Mouse (Mus musculus): ENCODE results near the gene Aff4. TPM values are rescaled to one million over a fixed set of nuclear protein-coding genes. Genes with fewer than 3 reads are reported as not detected.

The Aff4 gene
- polyA plus RNA-seq, 1 experiment from 2014 or later: 53.4 TPM

GRCm38 (mm10) chr11:53342711-53343110, 7.9 kb upstream of the Aff4 start:
- Histone ChIP-seq H3K9me3 (no peaks in the 10 kb centered on the region), H3K27me3 (no peaks in the 10 kb centered on the region), H3K9ac (no peak overlapping the region), H3K4me3 (no peak overlapping the region), H3K36me3 (no peaks in the 10 kb centered on the region), H3K4me2 (no peak overlapping the region), H3K27ac (no peak overlapping the region), H3K4me1 (peaks cover 3% of the 10 kb centered on the region; the same call in 1 of the 2 replicates)
- no peak for ATAC-seq (ENCODE audit: borderline replicate concordance, extremely low read depth, low FRiP score, low TSS enrichment)
- WGBS: 56% methylated on average over 5 of the region's 5 CpGs

- no peaks in the 10 kb centered on the region for H3K27me3 ChIP-seq
- no peak overlapping the region for H3K4me3 ChIP-seq
- no peak overlapping the region for H3K27ac ChIP-seq
- 6% methylated on average over 5 of the region's 5 CpGs for WGBS
- H3K36me3 ChIP-seq: no peaks in the 10 kb centered on the region
- H3K4me2 ChIP-seq: no peak overlapping the region
- no peaks in the 10 kb centered on the region for H3K9me3 ChIP-seq
- ATAC-seq (ENCODE audit: borderline replicate concordance, extremely low read depth, low FRiP score, low TSS enrichment): no peak
- H3K9ac ChIP-seq: no peak overlapping the region
- peaks cover 3% of the 10 kb centered on the region; the same call in 1 of the 2 replicates for H3K4me1 ChIP-seq
These were observed 5.3 kb upstream of the Aff4 start for GRCm38 (mm10) chr11:53345328-53345727.

GRCm38 (mm10) chr11:53345738-53346137, 4.9 kb upstream of the Aff4 start:
- ATAC-seq (ENCODE audit: borderline replicate concordance, extremely low read depth, low FRiP score, low TSS enrichment): no peak
- H3K9me3 ChIP-seq: no peaks in the 10 kb centered on the region
- H3K27me3 ChIP-seq: no peaks in the 10 kb centered on the region
- peaks cover 3% of the 10 kb centered on the region; the same call in 1 of the 2 replicates for H3K4me1 ChIP-seq
- H3K36me3 ChIP-seq: no peaks in the 10 kb centered on the region
- no peak overlapping the region for H3K4me3 ChIP-seq
- H3K27ac ChIP-seq: no peak overlapping the region
- H3K9ac ChIP-seq: no peak overlapping the region
- 15% methylated on average over 2 of the region's 2 CpGs for WGBS
- no peak overlapping the region for H3K4me2 ChIP-seq

- Histone ChIP-seq H3K27ac (peak overlapping the region; percentile 98), H3K4me3 (peak overlapping the region; percentile 100), H3K27me3 (no peaks in the 10 kb centered on the region), H3K9me3 (no peaks in the 10 kb centered on the region), H3K9ac (peak overlapping the region; percentile 98), H3K4me2 (peak overlapping the region; percentile 89), H3K4me1 (peaks cover 8% of the 10 kb centered on the region), H3K36me3 (no peaks in the 10 kb centered on the region; the same call in 1 of the 2 replicates)
- WGBS: under 1% methylated on average over 34 of the region's 35 CpGs
- ATAC-seq (ENCODE audit: borderline replicate concordance, extremely low read depth, low FRiP score, low TSS enrichment): no peak
These were observed 750 bp downstream of the Aff4 start for GRCm38 (mm10) chr11:53351224-53351942.

- peaks cover 8% of the 10 kb centered on the region for H3K4me1 ChIP-seq
- peak overlapping the region; percentile 98 for H3K9ac ChIP-seq
- peak overlapping the region; percentile 89 for H3K4me2 ChIP-seq
- H3K4me3 ChIP-seq: peak overlapping the region; percentile 100
- H3K9me3 ChIP-seq: no peaks in the 10 kb centered on the region
- 2% methylated on average over 14 of the region's 14 CpGs for WGBS
- ATAC-seq (ENCODE audit: borderline replicate concordance, extremely low read depth, low FRiP score, low TSS enrichment): no peak
- no peaks in the 10 kb centered on the region; the same call in 1 of the 2 replicates for H3K36me3 ChIP-seq
- H3K27me3 ChIP-seq: no peaks in the 10 kb centered on the region
- H3K27ac ChIP-seq: peak overlapping the region; percentile 98
These were observed 1.4 kb downstream of the Aff4 start for GRCm38 (mm10) chr11:53351943-53352590.

GRCm38 (mm10) chr11:53358504-53359155, 8.0 kb downstream of the Aff4 start:
- no peaks in the 10 kb centered on the region; the same call in 1 of the 2 replicates for H3K36me3 ChIP-seq
- H3K4me2 ChIP-seq: no peak overlapping the region
- 88% methylated on average over 5 of the region's 5 CpGs for WGBS
- no peaks in the 10 kb centered on the region for H3K4me1 ChIP-seq
- H3K9me3 ChIP-seq: no peaks in the 10 kb centered on the region
- H3K4me3 ChIP-seq: no peak overlapping the region
- H3K9ac ChIP-seq: no peak overlapping the region
- H3K27me3 ChIP-seq: no peaks in the 10 kb centered on the region
- ATAC-seq (ENCODE audit: borderline replicate concordance, extremely low read depth, low FRiP score, low TSS enrichment): no peak
- H3K27ac ChIP-seq: no peak overlapping the region

- H3K9me3 ChIP-seq: no peaks in the 10 kb centered on the region
- H3K9ac ChIP-seq: no peak overlapping the region
- H3K4me1 ChIP-seq: no peaks in the 10 kb centered on the region
- no peak overlapping the region for H3K27ac ChIP-seq
- no peak overlapping the region for H3K4me3 ChIP-seq
- no peaks in the 10 kb centered on the region for H3K27me3 ChIP-seq
- peaks cover 21% of the 10 kb centered on the region for H3K36me3 ChIP-seq
- no peak for ATAC-seq (ENCODE audit: borderline replicate concordance, extremely low read depth, low FRiP score, low TSS enrichment)
- no peak overlapping the region for H3K4me2 ChIP-seq
- 85% methylated on average over 2 of the region's 2 CpGs for WGBS
These were observed 16.4 kb downstream of the Aff4 start for GRCm38 (mm10) chr11:53367032-53367431.

- 56% methylated on average over 1 of the region's 1 CpGs for WGBS
- H3K4me3 ChIP-seq: no peak overlapping the region
- H3K9ac ChIP-seq: no peak overlapping the region
- no peaks in the 10 kb centered on the region for H3K9me3 ChIP-seq
- H3K4me2 ChIP-seq: no peak overlapping the region
- ATAC-seq (ENCODE audit: borderline replicate concordance, extremely low read depth, low FRiP score, low TSS enrichment): no peak
- no peaks in the 10 kb centered on the region for H3K4me1 ChIP-seq
- H3K27me3 ChIP-seq: no peaks in the 10 kb centered on the region
- no peak overlapping the region for H3K27ac ChIP-seq
- H3K36me3 ChIP-seq: peaks cover 33% of the 10 kb centered on the region
These were observed 28.3 kb downstream of the Aff4 start for GRCm38 (mm10) chr11:53378918-53379317.

GRCm38 (mm10) chr11:53383758-53384428, 33.3 kb downstream of the Aff4 start:
- Histone ChIP-seq H3K4me1 (no peaks in the 10 kb centered on the region), H3K9ac (no peak overlapping the region), H3K9me3 (no peaks in the 10 kb centered on the region), H3K27ac (no peak overlapping the region), H3K4me3 (no peak overlapping the region), H3K4me2 (no peak overlapping the region), H3K27me3 (no peaks in the 10 kb centered on the region), H3K36me3 (peaks cover 28% of the 10 kb centered on the region)
- ATAC-seq (ENCODE audit: borderline replicate concordance, extremely low read depth, low FRiP score, low TSS enrichment): no peak
- 91% methylated on average over 2 of the region's 2 CpGs for whole genome bisulfite sequencing

GRCm38 (mm10) chr11:53393856-53394255, 43.2 kb downstream of the Aff4 start:
- Histone ChIP-seq H3K27ac (no peak overlapping the region), H3K36me3 (peaks cover 39% of the 10 kb centered on the region), H3K4me1 (no peaks in the 10 kb centered on the region), H3K27me3 (no peaks in the 10 kb centered on the region), H3K4me2 (no peak overlapping the region), H3K9ac (no peak overlapping the region), H3K9me3 (no peaks in the 10 kb centered on the region), H3K4me3 (no peak overlapping the region)
- ATAC-seq (ENCODE audit: borderline replicate concordance, extremely low read depth, low FRiP score, low TSS enrichment): no peak
- WGBS: 90% methylated on average over 1 of the region's 1 CpGs

- Histone ChIP-seq H3K36me3 (peaks cover 83% of the 10 kb centered on the region), H3K27me3 (no peaks in the 10 kb centered on the region), H3K4me2 (no peak overlapping the region), H3K27ac (no peak overlapping the region), H3K4me1 (no peaks in the 10 kb centered on the region), H3K4me3 (no peak overlapping the region), H3K9me3 (no peaks in the 10 kb centered on the region), H3K9ac (no peak overlapping the region)
- no peak for ATAC-seq (ENCODE audit: borderline replicate concordance, extremely low read depth, low FRiP score, low TSS enrichment)
- 88% methylated on average over 1 of the region's 1 CpGs for WGBS
These were observed 53.0 kb downstream of the Aff4 start for GRCm38 (mm10) chr11:53403638-53404037.

All from lung, embryonic 15.5 days (tissue).